Mouse (Mus musculus) neural tube, embryonic 10.5 days (tissue): ENCODE results near the gene Ifitm1.
"Not testable (repeated sequence)": the region's sequence is repeated elsewhere in the genome, so short reads cannot be mapped to it uniquely, and the experiment has no call there.

Experiments used
- DNase-seq: peaks from one replicate; pipeline ENCODE4 v3.0.0-alpha.2; 2017; ENCODE audit warnings: low spot score; ENCODE audit errors: extremely low spot score

Gene Ifitm1

DNA sequence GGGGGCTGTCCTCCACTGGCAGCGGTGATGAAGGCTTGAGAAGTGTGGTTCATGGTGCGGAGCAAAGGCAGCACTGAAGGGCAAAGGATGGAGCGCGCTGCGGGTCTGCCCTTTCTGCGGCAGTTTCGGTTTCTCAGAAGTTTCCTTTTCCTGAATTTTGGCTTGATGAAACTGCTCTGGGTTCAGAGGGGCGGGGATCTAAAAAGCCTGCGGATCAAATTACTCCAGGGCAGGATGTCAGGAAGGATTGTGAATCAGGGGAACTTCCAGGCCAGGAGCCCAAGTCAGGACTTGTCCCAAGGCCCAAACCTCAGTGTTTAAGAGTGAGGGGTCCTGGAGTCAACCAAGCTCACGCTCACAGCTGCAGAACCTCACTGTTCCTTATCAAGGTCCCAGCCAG is 43.6 kb downstream of the Ifitm1 start, which contains the start of gene Ifitm3:
Gene Ifitm3 (minus strand): TSS at position 178 of the 400 bp plus-strand sequence.
- peak; percentile 39 for DNase-seq

DNA sequence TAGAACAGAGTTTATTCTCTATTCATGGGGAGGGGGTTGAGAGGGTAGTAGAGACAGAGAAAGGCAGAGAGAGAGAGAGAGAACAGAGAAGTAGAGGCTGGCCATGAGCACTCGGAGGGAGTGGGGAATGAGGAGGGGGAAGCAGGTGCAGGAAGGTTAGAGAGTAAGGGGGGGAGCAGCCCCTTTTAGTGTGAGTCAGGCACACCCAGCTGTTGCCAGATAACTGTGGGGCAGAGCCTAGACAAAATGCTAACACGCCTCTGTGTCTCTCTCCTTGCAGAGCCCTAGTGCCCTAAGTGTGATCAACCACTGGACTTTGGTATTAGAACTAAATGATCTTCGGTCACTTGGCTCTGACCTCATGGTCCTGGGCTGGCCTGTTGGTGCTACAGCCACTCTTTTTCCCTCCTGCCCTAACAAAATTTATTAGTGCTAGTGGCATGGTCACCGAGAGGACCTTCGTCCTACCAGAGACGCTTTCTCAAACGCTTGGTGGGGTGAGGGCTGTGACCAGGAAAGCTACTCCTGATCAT is 44.3 kb downstream of the Ifitm1 start:
- DNase-seq, result no peak

DNA sequence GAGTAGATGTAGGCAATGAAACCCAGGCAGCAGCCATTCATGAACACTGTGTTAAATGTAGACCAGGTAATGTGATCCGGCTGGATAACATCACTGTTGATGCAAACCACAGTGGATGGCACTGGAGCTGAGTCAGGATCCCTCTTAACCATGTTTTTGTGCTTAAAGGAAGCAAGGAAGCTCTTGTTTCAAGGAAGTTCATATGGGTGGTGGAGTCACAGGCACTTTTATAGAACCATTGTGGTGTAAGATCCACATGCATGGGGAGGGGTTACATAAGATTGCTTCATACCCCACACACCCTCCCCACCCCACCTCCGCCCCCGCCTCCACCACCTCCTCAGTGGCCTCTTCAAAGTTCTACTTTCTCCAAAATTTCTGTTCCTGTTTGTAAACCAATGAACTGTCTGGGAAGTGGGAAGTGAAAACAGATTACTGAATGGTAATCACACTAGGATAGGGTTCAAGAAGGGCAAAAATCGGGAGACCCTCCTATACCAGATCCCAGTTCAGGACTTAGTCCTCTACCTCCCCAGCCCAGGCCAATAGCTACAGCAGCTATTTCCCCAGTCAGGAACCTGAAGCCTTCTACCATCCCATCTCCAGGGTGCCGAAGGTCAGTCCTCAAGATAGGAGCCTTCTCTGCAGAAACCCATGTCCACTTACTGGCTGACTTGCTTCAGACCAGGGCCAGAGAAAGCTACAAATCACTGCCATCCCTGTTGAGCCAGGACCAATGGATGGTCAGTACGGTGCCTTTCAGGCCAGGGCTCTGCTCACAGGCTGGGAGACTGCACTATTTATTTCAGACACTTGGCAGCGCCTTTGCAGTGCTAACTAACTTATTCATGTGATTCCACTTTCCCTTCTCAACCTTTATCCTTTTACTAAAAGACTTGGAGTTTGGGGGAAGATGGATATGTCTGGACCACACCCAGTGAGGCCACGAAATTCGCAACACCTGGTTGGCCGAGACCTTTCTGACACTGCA is 50.0 kb downstream of the Ifitm1 start:
- no peak for DNase-seq

DNA sequence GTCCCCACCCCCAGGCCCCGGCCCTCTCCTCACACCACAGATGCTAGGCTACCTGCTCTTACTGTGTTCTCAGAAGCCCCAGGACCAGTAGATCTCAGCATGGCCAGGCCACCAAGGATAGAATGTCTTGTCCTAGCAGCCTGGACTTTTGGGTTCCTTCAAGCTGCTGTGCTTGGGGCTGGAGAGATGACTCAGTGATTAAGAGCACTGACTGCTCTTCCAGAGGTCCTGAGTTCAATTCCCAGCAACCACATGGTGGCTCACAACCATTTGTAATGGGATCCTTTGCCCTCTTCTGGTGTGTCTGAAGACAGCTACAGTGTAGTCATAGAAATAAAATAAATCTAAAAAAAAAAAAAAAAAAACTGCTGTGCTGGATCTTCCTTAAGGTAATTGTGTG is 50.8 kb downstream of the Ifitm1 start, which contains the start of gene Ifitm6:
Gene Ifitm6 (minus strand): TSS at position 101 of the 400 bp plus-strand sequence.
- DNase-seq, result not testable (repeated sequence)

DNA sequence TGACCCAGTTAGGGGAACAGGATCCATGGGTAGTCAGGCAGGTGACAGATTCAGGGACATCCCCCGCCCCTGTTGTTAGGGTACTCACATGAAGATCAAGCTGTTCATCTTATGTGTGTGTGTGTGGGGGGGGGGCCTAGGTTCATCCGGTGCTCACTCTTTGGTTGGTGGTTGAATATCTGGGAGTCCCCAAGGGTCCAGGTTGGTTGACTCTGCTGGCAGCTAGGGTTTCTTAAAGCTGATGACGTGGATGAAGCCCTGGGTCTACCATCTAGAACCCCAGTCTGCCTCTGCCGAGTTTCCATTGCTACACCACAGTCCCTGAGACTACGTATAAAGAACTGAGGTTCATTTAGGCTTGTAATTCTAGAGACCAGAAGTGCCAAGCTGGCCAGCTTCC is 52.0 kb downstream of the Ifitm1 start:
- DNase-seq, result no peak
